Mouse (Mus musculus) ES-E14 (cell line): ENCODE measurements at regions not wholly inside any gene's neighbourhood (a gene's known extent, or its start where the extent isn't known, plus 50 kb on each side); places are given as distances from the start of the nearest gene placed in this dataset.

ENCODE experiments used
- HCFC1 ChIP-seq: IDR thresholded peaks from 2 replicates; pipeline ENCODE4 v1.6.1; 2012; ENCODE audit warnings: low read length, inconsistent platforms, borderline replicate concordance; ENCODE audit not compliant: insufficient read depth
- MAFK ChIP-seq: IDR thresholded peaks from 2 replicates; pipeline ENCODE4 v1.6.1; 2014; ENCODE audit warnings: mild to moderate bottlenecking, low read depth, low read length, inconsistent platforms; ENCODE audit not compliant: insufficient read depth
- ZC3H11A ChIP-seq: IDR thresholded peaks from 2 replicates; pipeline ENCODE4 v1.6.1; 2012; ENCODE audit warnings: low read depth, mild to moderate bottlenecking, inconsistent platforms, low read length, borderline replicate concordance
- ZNF384 ChIP-seq: IDR thresholded peaks from 2 replicates; pipeline ENCODE4 v1.6.1; 2012; ENCODE audit warnings: low read depth, low read length, inconsistent platforms

GRCm38 (mm10) chr3:6883401-6883800 lies 263.2 kb upstream of the 1700008P02Rik start:
- TF ChIP-seq MAFK (no peak), ZNF384 (no peak), ZC3H11A (no peak), HCFC1 (no peak)
